Mouse (Mus musculus) heart, postnatal 4 days (tissue): ENCODE data around the gene Slc30a2. TPM values are rescaled to one million over a fixed set of nuclear protein-coding genes. Genes with fewer than 3 reads are reported as not detected.

ENCODE experiments used
- DNase-seq: peaks from one replicate; pipeline ENCODE4 v3.0.0; 2021
- total RNA-seq, 2 experiments: library from RNA; stranded (reverse); gene quantifications; 2 replicates each; pipeline ENCODE4 v1.2.3; 2021

Gene Slc30a2
- total RNA-seq, 2 experiments from 2014 or later: 0.29 to 0.61 TPM

GRCm38 (mm10) chr4:134401181-134401661, 58.2 kb downstream of the Slc30a2 start:
- peak; percentile 67 for DNase-seq

GRCm38 (mm10) chr4:134401856-134402570, 59.0 kb downstream of the Slc30a2 start:
- DNase-seq: no peak

- peak; percentile 75 for DNase-seq
Observed at GRCm38 (mm10) chr4:134402571-134403262, 59.7 kb downstream of the Slc30a2 start.

- no peak for DNase-seq
Observed at GRCm38 (mm10) chr4:134403721-134404120, 60.7 kb downstream of the Slc30a2 start.

Other genes with a start within 250 kb of the Slc30a2 start
- 1 to 10 TPM; 4.3 to 5.6 TPM for gene Cd52, start 248.1 kb upstream of the Slc30a2 start, total RNA-seq
- 1 to 10 TPM; 1.2 to 2.0 TPM for gene Ubxn11, start 240.6 kb upstream of the Slc30a2 start, total RNA-seq
- 10 to 100 TPM; 70.4 to 72.6 TPM for gene Sh3bgrl3, start 214.4 kb upstream of the Slc30a2 start, total RNA-seq
- 10 to 100 TPM; 34.5 to 38.7 TPM for gene Cep85, start 156.1 kb upstream of the Slc30a2 start, total RNA-seq
- gene Gm7534, start 140.2 kb upstream of the Slc30a2 start, total RNA-seq: not detected
- not detected for gene Catsper4, start 115.8 kb upstream of the Slc30a2 start, total RNA-seq
- gene Cnksr1, start 104.8 kb upstream of the Slc30a2 start, total RNA-seq: 1 to 10 TPM; 1.6 to 2.0 TPM
- gene E130218I03Rik, start 99.5 kb upstream of the Slc30a2 start, total RNA-seq: not detected
- 1 to 10 TPM; 5.8 TPM for gene Zfp593, start 97.6 kb upstream of the Slc30a2 start, total RNA-seq
- gene Gm30191, start 96.2 kb upstream of the Slc30a2 start, total RNA-seq: not detected
- 10 to 100 TPM in 1 of 2 experiments, 1 to 10 TPM in 1; 8.9 to 10.3 TPM for gene Grrp1, start 89.1 kb upstream of the Slc30a2 start, total RNA-seq
- gene Pdik1l, start 55.3 kb upstream of the Slc30a2 start, total RNA-seq: 10 to 100 TPM; 11.8 to 12.2 TPM
- 100 to 1,000 TPM; 199 to 226 TPM for gene Trim63, start 28.1 kb upstream of the Slc30a2 start, total RNA-seq
- 1 to 10 TPM; 2.7 to 2.9 TPM for gene Extl1, start 40.7 kb downstream of the Slc30a2 start, total RNA-seq
- 1 to 10 TPM; 8.6 to 8.9 TPM for gene Pafah2, start 53.1 kb downstream of the Slc30a2 start, total RNA-seq
- 100 to 1,000 TPM; 312 to 327 TPM for gene Stmn1, start 125.1 kb downstream of the Slc30a2 start, total RNA-seq
- 1 to 10 TPM; 8.2 to 9.0 TPM for gene Paqr7, start 153.5 kb downstream of the Slc30a2 start, total RNA-seq
- gene Aunip, start 167.8 kb downstream of the Slc30a2 start, total RNA-seq: 1 to 10 TPM; 2.9 to 3.6 TPM
- 100 to 1,000 TPM; 145 to 150 TPM for gene Mtfr1l, start 192.2 kb downstream of the Slc30a2 start, total RNA-seq
- 10 to 100 TPM; 46.4 to 49.9 TPM for gene Selenon, start 209.0 kb downstream of the Slc30a2 start, total RNA-seq